Mouse (Mus musculus) erythroblast, embryonic 14.5 days (primary cell): ENCODE measurements around the gene BC030867. TPM values are rescaled to one million over a fixed set of nuclear protein-coding genes. Genes with fewer than 3 reads are reported as not detected.

ENCODE experiments used
- H3K27me3 ChIP-seq: 2 replicates; pipeline ENCODE4 v1.6.1; 2012; ENCODE audit warnings: inconsistent platforms; ENCODE audit not compliant: control insufficient read depth
- H3K36me3 ChIP-seq: 2 replicates; pipeline ENCODE4 v1.6.1; 2012; ENCODE audit warnings: mild to moderate bottlenecking, inconsistent platforms; ENCODE audit not compliant: control insufficient read depth
- H3K4me1 ChIP-seq: 2 replicates; pipeline ENCODE4 v1.6.1; 2012; ENCODE audit warnings: inconsistent platforms; ENCODE audit not compliant: control insufficient read depth
- H3K4me3 ChIP-seq: replicated peaks from 2 replicates; pipeline ENCODE3; 2012; ENCODE audit warnings: moderate library complexity, mild to moderate bottlenecking, inconsistent platforms
- H3K9me3 ChIP-seq: 2 replicates; pipeline ENCODE4 v1.6.1; 2012; ENCODE audit warnings: low read length, inconsistent platforms, mixed read lengths; ENCODE audit not compliant: control insufficient read depth
- GATA1 ChIP-seq: IDR thresholded peaks from 2 replicates; pipeline ENCODE4 v1.6.1; 2012; ENCODE audit warnings: low read length, inconsistent platforms, mixed read lengths
- TAL1 ChIP-seq: IDR thresholded peaks from 3 replicates; pipeline ENCODE4 v1.6.1; 2012; ENCODE audit warnings: low read length, inconsistent platforms, mixed read lengths
- polyA plus RNA-seq: library from polyadenylated mRNA; stranded (reverse); fragments of >175 nt; gene quantifications from 2 replicates; pipeline ENCODE4 v1.2.3, GENCODE M21; 2012

The BC030867 gene
- polyA plus RNA-seq, 1 experiment, result 0.50 TPM

- no peak for TF ChIP-seq TAL1
- no peak for TF ChIP-seq GATA1
- no peaks in the 10 kb centered on the region; the same call in 1 of the 2 replicates for H3K27me3 ChIP-seq
- H3K4me3 ChIP-seq, result no peak overlapping the region
- H3K9me3 ChIP-seq, result no peaks in the 10 kb centered on the region
- peaks cover 15% of the 10 kb centered on the region for H3K4me1 ChIP-seq
- H3K36me3 ChIP-seq, result no peaks in the 10 kb centered on the region
Observed at GRCm38 (mm10) chr11:102211936-102212341, 36.7 kb upstream of the BC030867 start.

- Histone ChIP-seq H3K4me3 (no peak overlapping the region), H3K4me1 (peaks cover 25% of the 10 kb centered on the region), H3K36me3 (no peaks in the 10 kb centered on the region), H3K9me3 (no peaks in the 10 kb centered on the region), H3K27me3 (peaks cover 11% of the 10 kb centered on the region)
- TF ChIP-seq GATA1, result no peak
- TF ChIP-seq TAL1, result no peak
Observed at GRCm38 (mm10) chr11:102214430-102215156, 34.1 kb upstream of the BC030867 start.

- TF ChIP-seq GATA1 (no peak), TAL1 (no peak)
- peaks cover 11% of the 10 kb centered on the region for H3K27me3 ChIP-seq
- H3K4me3 ChIP-seq, result no peak overlapping the region
- H3K9me3 ChIP-seq, result no peaks in the 10 kb centered on the region
- H3K4me1 ChIP-seq, result peaks cover 26% of the 10 kb centered on the region
- H3K36me3 ChIP-seq, result no peaks in the 10 kb centered on the region
Observed at GRCm38 (mm10) chr11:102215511-102215910, 33.2 kb upstream of the BC030867 start.

GRCm38 (mm10) chr11:102216056-102216885 lies 32.4 kb upstream of the BC030867 start:
- TF ChIP-seq TAL1, result no peak
- TF ChIP-seq GATA1, result no peak
- Histone ChIP-seq H3K27me3 (peaks cover 11% of the 10 kb centered on the region), H3K4me1 (peaks cover 27% of the 10 kb centered on the region), H3K36me3 (no peaks in the 10 kb centered on the region), H3K4me3 (no peak overlapping the region), H3K9me3 (no peaks in the 10 kb centered on the region)

GRCm38 (mm10) chr11:102216886-102217240 lies 31.8 kb upstream of the BC030867 start:
- Histone ChIP-seq H3K9me3 (no peaks in the 10 kb centered on the region), H3K4me1 (peaks cover 27% of the 10 kb centered on the region), H3K36me3 (no peaks in the 10 kb centered on the region), H3K27me3 (peaks cover 13% of the 10 kb centered on the region), H3K4me3 (no peak overlapping the region)
- TF ChIP-seq TAL1, result no peak
- TF ChIP-seq GATA1, result no peak

- no peaks in the 10 kb centered on the region for H3K36me3 ChIP-seq
- peaks cover 27% of the 10 kb centered on the region for H3K4me1 ChIP-seq
- H3K4me3 ChIP-seq, result peak overlapping the region; percentile 8
- no peaks in the 10 kb centered on the region for H3K9me3 ChIP-seq
- TF ChIP-seq GATA1, result no peak
- peaks cover 14% of the 10 kb centered on the region for H3K27me3 ChIP-seq
Observed at GRCm38 (mm10) chr11:102217396-102217795, 31.3 kb upstream of the BC030867 start.

- H3K27me3 ChIP-seq, result peaks cover 14% of the 10 kb centered on the region
- peaks cover 27% of the 10 kb centered on the region for H3K4me1 ChIP-seq
- H3K36me3 ChIP-seq, result no peaks in the 10 kb centered on the region
- no peak for TF ChIP-seq TAL1
- TF ChIP-seq GATA1, result no peak
- H3K4me3 ChIP-seq, result peak overlapping the region; percentile 57
- H3K9me3 ChIP-seq, result no peaks in the 10 kb centered on the region
Observed at GRCm38 (mm10) chr11:102217876-102218430, 30.7 kb upstream of the BC030867 start.

GRCm38 (mm10) chr11:102218783-102219182 lies 29.9 kb upstream of the BC030867 start:
- Histone ChIP-seq H3K27me3 (peaks cover 20% of the 10 kb centered on the region), H3K36me3 (no peaks in the 10 kb centered on the region), H3K4me3 (peak overlapping the region; percentile 57), H3K4me1 (peaks cover 33% of the 10 kb centered on the region), H3K9me3 (no peaks in the 10 kb centered on the region)
- TF ChIP-seq TAL1 (no peak), GATA1 (no peak)

- Histone ChIP-seq H3K9me3 (no peaks in the 10 kb centered on the region), H3K27me3 (peaks cover 26% of the 10 kb centered on the region), H3K36me3 (no peaks in the 10 kb centered on the region), H3K4me1 (peaks cover 40% of the 10 kb centered on the region), H3K4me3 (peak overlapping the region; percentile 57)
- TF ChIP-seq TAL1, result no peak
- TF ChIP-seq GATA1, result no peak
Observed at GRCm38 (mm10) chr11:102219247-102219993, 29.3 kb upstream of the BC030867 start.
